Mouse (Mus musculus) liver, postnatal 0 days (tissue): Measurements from ENCODE around the gene Sass6.

Experiments
- CTCF ChIP-seq: sonication (generic); IDR thresholded peaks from 2 replicates; pipeline ENCODE4 v1.5.1; 2016; ENCODE audit warnings: antibody characterized with exemption, low read depth
- EP300 ChIP-seq: IDR thresholded peaks from 2 replicates; pipeline ENCODE4 v1.6.1; 2016; ENCODE audit warnings: antibody characterized with exemption, low read depth, mild to moderate bottlenecking

- no peak for TF ChIP-seq CTCF
- no peak for TF ChIP-seq EP300
These were observed 43.1 kb downstream of the Sass6 start for GRCm38 (mm10) chr3:116637693-116638476.
